Mouse (Mus musculus): ENCODE measurements around the gene Dcaf1. TPM values are rescaled to one million over a fixed set of nuclear protein-coding genes. Genes with fewer than 3 reads are reported as not detected.

The Dcaf1 gene
- polyA plus RNA-seq, 1 experiment from 2014 or later = 7.9 TPM

GRCm38 (mm10) chr9:106908715-106909114, 87.0 kb downstream of the Dcaf1 start:
- H3K36me3 ChIP-seq (ENCODE audit: insufficient read depth, low read length) = no peaks in the 10 kb centered on the region
- no peak overlapping the region for H3K4me2 ChIP-seq (ENCODE audit: low read length)
- no peak overlapping the region for H3K27ac ChIP-seq
- H3K4me1 ChIP-seq (replicated peaks; ENCODE audit: insufficient read depth, low read length) = no peaks in the 10 kb centered on the region
- H3K9me3 ChIP-seq (replicated peaks; ENCODE audit: low read length) = no peaks in the 10 kb centered on the region
- ATAC-seq (replicated peaks; ENCODE audit: low FRiP score, low read depth) (no peak), DNase-seq (ENCODE audit: low spot score) (peak; percentile 23)
- TF ChIP-seq CTCF (IDR thresholded peaks at IDR 0.05; ENCODE audit: low read depth) = no peak
- no peaks in the 10 kb centered on the region for H3K27me3 ChIP-seq (ENCODE audit: insufficient read depth, low read length)
- H3K9ac ChIP-seq (ENCODE audit: low read depth, low read length) = no peak overlapping the region
- WGBS = 21% methylated on average over 5 of the region's 5 CpGs
- no peak overlapping the region for H3K4me3 ChIP-seq (replicated peaks; ENCODE audit: low read depth, low read length)

- Histone ChIP-seq H3K9ac (ENCODE audit: low read depth, low read length) (no peak overlapping the region), H3K27me3 (ENCODE audit: insufficient read depth, low read length) (no peaks in the 10 kb centered on the region), H3K36me3 (ENCODE audit: insufficient read depth, low read length) (no peaks in the 10 kb centered on the region), H3K4me3 (replicated peaks; ENCODE audit: low read depth, low read length) (no peak overlapping the region), H3K4me2 (ENCODE audit: low read length) (no peak overlapping the region), H3K9me3 (replicated peaks; ENCODE audit: low read length) (no peaks in the 10 kb centered on the region), H3K4me1 (replicated peaks; ENCODE audit: insufficient read depth, low read length) (no peaks in the 10 kb centered on the region), H3K27ac (no peak overlapping the region)
- ATAC-seq (replicated peaks; ENCODE audit: low FRiP score, low read depth) (no peak), DNase-seq (ENCODE audit: low spot score) (no peak)
- TF ChIP-seq CTCF (IDR thresholded peaks at IDR 0.05; ENCODE audit: low read depth) = no peak
- WGBS = 79% methylated on average over 1 of the region's 1 CpGs
Observed at GRCm38 (mm10) chr9:106911624-106912023, 90.0 kb downstream of the Dcaf1 start.

- WGBS = 5% methylated on average over 1 of the region's 1 CpGs
- no peaks in the 10 kb centered on the region for H3K9me3 ChIP-seq (replicated peaks; ENCODE audit: low read length)
- TF ChIP-seq CTCF (IDR thresholded peaks at IDR 0.05; ENCODE audit: low read depth) = peak; percentile 58
- no peak for ATAC-seq (replicated peaks; ENCODE audit: low FRiP score, low read depth)
- H3K36me3 ChIP-seq (ENCODE audit: insufficient read depth, low read length) = no peaks in the 10 kb centered on the region
- H3K27me3 ChIP-seq (ENCODE audit: insufficient read depth, low read length) = no peaks in the 10 kb centered on the region
- H3K4me3 ChIP-seq (replicated peaks; ENCODE audit: low read depth, low read length) = no peak overlapping the region
- no peak overlapping the region for H3K27ac ChIP-seq
- H3K4me2 ChIP-seq (ENCODE audit: low read length) = no peak overlapping the region
- H3K9ac ChIP-seq (ENCODE audit: low read depth, low read length) = no peak overlapping the region
- no peaks in the 10 kb centered on the region for H3K4me1 ChIP-seq (replicated peaks; ENCODE audit: insufficient read depth, low read length)
- DNase-seq (ENCODE audit: low spot score) = peak; percentile 49
Observed at GRCm38 (mm10) chr9:106913759-106914158, 92.1 kb downstream of the Dcaf1 start.

- H3K36me3 ChIP-seq (ENCODE audit: insufficient read depth, low read length) = no peaks in the 10 kb centered on the region
- no peak for TF ChIP-seq CTCF (IDR thresholded peaks at IDR 0.05; ENCODE audit: low read depth)
- no peak overlapping the region for H3K4me2 ChIP-seq (ENCODE audit: low read length)
- 86% methylated on average over 6 of the region's 6 CpGs for WGBS
- H3K9me3 ChIP-seq (replicated peaks; ENCODE audit: low read length) = no peaks in the 10 kb centered on the region
- no peak overlapping the region for H3K4me3 ChIP-seq (replicated peaks; ENCODE audit: low read depth, low read length)
- no peaks in the 10 kb centered on the region for H3K27me3 ChIP-seq (ENCODE audit: insufficient read depth, low read length)
- no peak overlapping the region for H3K27ac ChIP-seq
- ATAC-seq (replicated peaks; ENCODE audit: low FRiP score, low read depth) (no peak), DNase-seq (ENCODE audit: low spot score) (no peak)
- H3K9ac ChIP-seq (ENCODE audit: low read depth, low read length) = no peak overlapping the region
- H3K4me1 ChIP-seq (replicated peaks; ENCODE audit: insufficient read depth, low read length) = no peaks in the 10 kb centered on the region
Observed at GRCm38 (mm10) chr9:106914878-106915277, 93.2 kb downstream of the Dcaf1 start.

Other genes with a start within 250 kb of the Dcaf1 start
- not detected in 2 replicates for gene Iqcf6, start 195.3 kb upstream of the Dcaf1 start, polyA plus RNA-seq (2015; fragmentation: Nextera tagmentation; extraction: Ambion mirVana)
- gene Grm2, start 165.8 kb upstream of the Dcaf1 start, polyA plus RNA-seq (2015; fragmentation: Nextera tagmentation; extraction: Ambion mirVana) = not detected in 2 replicates
- gene Tex264, start 135.9 kb upstream of the Dcaf1 start, polyA plus RNA-seq (2015; fragmentation: Nextera tagmentation; extraction: Ambion mirVana) = 100 and 104 TPM in 2 replicates
- 2.7 and 3.2 TPM in 2 replicates for gene Rad54l2, start 32.7 kb upstream of the Dcaf1 start, polyA plus RNA-seq (2015; fragmentation: Nextera tagmentation; extraction: Ambion mirVana)
- gene Rbm15b, start 65.6 kb downstream of the Dcaf1 start, polyA plus RNA-seq (2015; fragmentation: Nextera tagmentation; extraction: Ambion mirVana) = 6.7 and 8.4 TPM in 2 replicates
- 240 and 245 TPM in 2 replicates for gene Manf, start 70.1 kb downstream of the Dcaf1 start, polyA plus RNA-seq (2015; fragmentation: Nextera tagmentation; extraction: Ambion mirVana)

Data from kidney, postnatal 0 days (tissue).